Mouse (Mus musculus) heart, postnatal 0 days (tissue): ENCODE data around the gene Sh2d3c.

Source experiments
- CTCF ChIP-seq: IDR thresholded peaks from 2 replicates; pipeline ENCODE4 v1.5.1; 2016; ENCODE audit warnings: antibody characterized with exemption, control low read depth, low read depth
- EP300 ChIP-seq: IDR thresholded peaks from 2 replicates; pipeline ENCODE4 v1.6.1; 2016; ENCODE audit warnings: antibody characterized with exemption, low read depth

DNA sequence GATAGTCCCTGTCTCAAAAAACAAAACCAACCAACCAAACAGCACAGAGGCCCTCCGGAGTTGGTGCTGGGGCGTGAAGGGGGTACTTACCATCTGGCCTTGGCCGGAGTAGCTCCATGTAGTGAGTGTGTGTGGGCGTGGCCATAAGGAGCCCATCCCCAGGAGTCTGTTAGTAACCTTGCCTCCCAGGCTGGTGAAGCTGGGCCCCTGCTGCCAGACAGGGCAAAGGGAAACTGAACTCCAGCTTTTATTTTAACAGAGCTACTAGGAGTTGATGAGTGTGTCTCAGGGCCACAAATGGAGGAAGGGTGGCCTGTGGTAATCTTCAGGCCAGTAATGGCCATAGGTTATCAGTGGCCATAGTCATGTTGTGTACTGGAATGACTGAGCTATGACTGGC is 13.6 kb downstream of the Sh2d3c start:
- TF ChIP-seq CTCF (no peak), EP300 (no peak)
